Mouse (Mus musculus): ENCODE data around the gene Kmt5b. TPM values are rescaled to one million over a fixed set of nuclear protein-coding genes. Genes with fewer than 3 reads are reported as not detected.

Kmt5b gene
- polyA plus RNA-seq, 1 experiment from 2014 or later = 17.9 TPM

- H3K27me3 ChIP-seq (replicated peaks; ENCODE audit: control insufficient read depth, insufficient read depth, low read length) = no peaks in the 10 kb centered on the region
- H3K27ac ChIP-seq (ENCODE audit: low read depth, low read length) = no peak overlapping the region
- peaks cover 9% of the 10 kb centered on the region; the same call in 1 of the 2 replicates for H3K36me3 ChIP-seq (ENCODE audit: control insufficient read depth, insufficient read depth, low read length)
- no peaks in the 10 kb centered on the region for H3K9me3 ChIP-seq (ENCODE audit: control insufficient read depth, low read length)
- H3K4me3 ChIP-seq (ENCODE audit: low read depth, low read length) = no peak overlapping the region
- WGBS = 52% methylated on average over 2 of the region's 2 CpGs
- H3K4me1 ChIP-seq (replicated peaks; ENCODE audit: control insufficient read depth, insufficient read depth, low read length) = peaks cover 4% of the 10 kb centered on the region; the same call in 1 of the 2 replicates
- H3K9ac ChIP-seq (ENCODE audit: low read depth, low read length) = no peak overlapping the region
- H3K4me2 ChIP-seq = no peak overlapping the region
- ATAC-seq (replicated peaks; ENCODE audit: low FRiP score) (no peak), DNase-seq (ENCODE audit: low spot score) (no peak)
Observed at GRCm38 (mm10) chr19:3862713-3863112, 95.5 kb downstream of the Kmt5b start.

DNA sequence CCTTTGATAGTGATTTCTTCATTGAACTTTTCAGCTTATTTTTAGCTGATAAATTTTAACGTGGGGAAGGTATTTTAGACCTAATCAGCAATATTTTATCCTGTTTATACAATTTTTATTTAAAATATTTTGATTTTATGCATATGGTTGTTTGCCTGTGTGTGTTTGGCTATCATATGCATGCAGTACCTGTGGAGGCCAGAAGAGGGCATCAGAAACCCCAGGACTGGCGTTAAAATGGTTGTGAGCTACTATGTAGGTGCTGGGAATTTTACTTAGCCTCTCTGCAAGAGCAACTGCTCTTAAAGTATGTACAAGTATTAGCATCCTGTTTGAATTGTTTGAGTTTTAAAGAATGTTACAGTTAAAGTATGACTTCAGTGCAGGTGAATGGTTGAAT, 97.7 kb downstream of the Kmt5b start:
- Histone ChIP-seq H3K4me1 (replicated peaks; ENCODE audit: control insufficient read depth, insufficient read depth, low read length) (peaks cover 4% of the 10 kb centered on the region; the same call in 1 of the 2 replicates), H3K9me3 (ENCODE audit: control insufficient read depth, low read length) (no peaks in the 10 kb centered on the region), H3K36me3 (ENCODE audit: control insufficient read depth, insufficient read depth, low read length) (peaks cover 9% of the 10 kb centered on the region; the same call in 1 of the 2 replicates), H3K4me3 (ENCODE audit: low read depth, low read length) (no peak overlapping the region), H3K27ac (ENCODE audit: low read depth, low read length) (no peak overlapping the region), H3K27me3 (replicated peaks; ENCODE audit: control insufficient read depth, insufficient read depth, low read length) (no peaks in the 10 kb centered on the region), H3K9ac (ENCODE audit: low read depth, low read length) (no peak overlapping the region), H3K4me2 (no peak overlapping the region)
- DNase-seq (ENCODE audit: low spot score) (no peak), ATAC-seq (replicated peaks; ENCODE audit: low FRiP score) (no peak)
- WGBS = 82% methylated on average over 2 of the region's 2 CpGs

Other genes with a start within 250 kb of the Kmt5b start
- gene Ppp6r3, start 191.7 kb upstream of the Kmt5b start, polyA plus RNA-seq (2014; fragmentation: Nextera tagmentation; extraction: Ambion mirVana) = 53.9 and 58.9 TPM in 2 replicates
- gene Lrp5, start 80.9 kb upstream of the Kmt5b start, polyA plus RNA-seq (2014; fragmentation: Nextera tagmentation; extraction: Ambion mirVana) = 5.4 and 6.3 TPM in 2 replicates
- 27.9 and 31.3 TPM in 2 replicates for gene 1810055G02Rik, start 59.1 kb upstream of the Kmt5b start, polyA plus RNA-seq (2014; fragmentation: Nextera tagmentation; extraction: Ambion mirVana)
- gene Chka, start 84.4 kb downstream of the Kmt5b start, polyA plus RNA-seq (2014; fragmentation: Nextera tagmentation; extraction: Ambion mirVana) = 35.4 and 37.5 TPM in 2 replicates
- 39.8 and 42.8 TPM in 2 replicates for gene Tcirg1, start 139.7 kb downstream of the Kmt5b start, polyA plus RNA-seq (2014; fragmentation: Nextera tagmentation; extraction: Ambion mirVana)
- gene Ndufs8, start 145.4 kb downstream of the Kmt5b start, polyA plus RNA-seq (2014; fragmentation: Nextera tagmentation; extraction: Ambion mirVana) = 278 and 287 TPM in 2 replicates
- gene Aldh3b1, start 162.4 kb downstream of the Kmt5b start, polyA plus RNA-seq (2014; fragmentation: Nextera tagmentation; extraction: Ambion mirVana) = 1.7 TPM in 2 replicates
- gene Unc93b1, start 167.8 kb downstream of the Kmt5b start, polyA plus RNA-seq (2014; fragmentation: Nextera tagmentation; extraction: Ambion mirVana) = 14.2 and 16.0 TPM in 2 replicates
- gene Aldh3b3, start 191.2 kb downstream of the Kmt5b start, polyA plus RNA-seq (2014; fragmentation: Nextera tagmentation; extraction: Ambion mirVana) = not detected in 2 replicates
- 0.48 and 0.70 TPM in 2 replicates for gene Aldh3b2, start 204.9 kb downstream of the Kmt5b start, polyA plus RNA-seq (2014; fragmentation: Nextera tagmentation; extraction: Ambion mirVana)
- gene Acy3, start 219.1 kb downstream of the Kmt5b start, polyA plus RNA-seq (2014; fragmentation: Nextera tagmentation; extraction: Ambion mirVana) = 12.0 and 14.5 TPM in 2 replicates
- gene Tbx10, start 225.3 kb downstream of the Kmt5b start, polyA plus RNA-seq (2014; fragmentation: Nextera tagmentation; extraction: Ambion mirVana) = 1.8 TPM in 2 replicates
- gene Nudt8, start 233.2 kb downstream of the Kmt5b start, polyA plus RNA-seq (2014; fragmentation: Nextera tagmentation; extraction: Ambion mirVana) = 30.8 and 32.3 TPM in 2 replicates
- 1.6 and 2.4 TPM in 2 replicates for gene Gm49405, start 233.2 kb downstream of the Kmt5b start, polyA plus RNA-seq (2014; fragmentation: Nextera tagmentation; extraction: Ambion mirVana)
- gene Doc2g, start 235.9 kb downstream of the Kmt5b start, polyA plus RNA-seq (2014; fragmentation: Nextera tagmentation; extraction: Ambion mirVana) = 2.8 and 4.1 TPM in 2 replicates
- gene Ndufv1, start 245.4 kb downstream of the Kmt5b start, polyA plus RNA-seq (2014; fragmentation: Nextera tagmentation; extraction: Ambion mirVana) = 232 and 234 TPM in 2 replicates

All from liver, embryonic 11.5 days (tissue).